Mouse (Mus musculus) forebrain, embryonic 10.5 days (tissue): Measurements from ENCODE around the gene Nup98. TPM values are rescaled to one million over a fixed set of nuclear protein-coding genes. Genes with fewer than 3 reads are reported as not detected.

Experiments used
- DNase-seq: peaks from one replicate; pipeline ENCODE4 v3.0.0-alpha.2; 2017; ENCODE audit warnings: low spot score; ENCODE audit errors: extremely low spot score
- H3K27ac ChIP-seq: fragments of 300-500 bp; sonication (generic); 2 replicates; pipeline ENCODE4 v1.5.1; 2016; ENCODE audit warnings: mild to moderate bottlenecking
- H3K27me3 ChIP-seq: fragments of 300-500 bp; sonication (generic); 2 replicates; pipeline ENCODE4 v1.6.1; 2016; ENCODE audit warnings: mild to moderate bottlenecking; ENCODE audit not compliant: poor library complexity, severe bottlenecking
- H3K36me3 ChIP-seq: fragments of 300-500 bp; sonication (generic); replicated peaks from 2 replicates; pipeline ENCODE4 v1.6.1; 2016; ENCODE audit warnings: mild to moderate bottlenecking, moderate library complexity
- H3K4me1 ChIP-seq: fragments of 300-500 bp; sonication (generic); 2 replicates; pipeline ENCODE4 v1.6.1; 2016
- H3K4me3 ChIP-seq: fragments of 300-500 bp; sonication (generic); 2 replicates; pipeline ENCODE4 v1.5.1; 2016; ENCODE audit warnings: mild to moderate bottlenecking, moderate library complexity
- H3K9me3 ChIP-seq: fragments of 300-500 bp; sonication (generic); 2 replicates; pipeline ENCODE4 v1.6.1; 2016; ENCODE audit warnings: mild to moderate bottlenecking, moderate library complexity
- WGBS: fragments of 180-500 bp; shearing (Covaris S2); methylation state at CpG from one replicate; pipeline ENCODE4 v1.1.7; 2016; 5-methylcytosine and 5-hydroxymethylcytosine counted together
- polyA plus RNA-seq: library from polyadenylated mRNA; unstranded; fragments of >200 nt; fragmentation: Nextera tagmentation; extraction: Ambion mirVana; gene quantifications from 2 replicates; pipeline ENCODE4 v1.2.1, GENCODE M21; 2016

Gene Nup98
- polyA plus RNA-seq, 1 experiment from 2014 or later, result 45.9 TPM

DNA sequence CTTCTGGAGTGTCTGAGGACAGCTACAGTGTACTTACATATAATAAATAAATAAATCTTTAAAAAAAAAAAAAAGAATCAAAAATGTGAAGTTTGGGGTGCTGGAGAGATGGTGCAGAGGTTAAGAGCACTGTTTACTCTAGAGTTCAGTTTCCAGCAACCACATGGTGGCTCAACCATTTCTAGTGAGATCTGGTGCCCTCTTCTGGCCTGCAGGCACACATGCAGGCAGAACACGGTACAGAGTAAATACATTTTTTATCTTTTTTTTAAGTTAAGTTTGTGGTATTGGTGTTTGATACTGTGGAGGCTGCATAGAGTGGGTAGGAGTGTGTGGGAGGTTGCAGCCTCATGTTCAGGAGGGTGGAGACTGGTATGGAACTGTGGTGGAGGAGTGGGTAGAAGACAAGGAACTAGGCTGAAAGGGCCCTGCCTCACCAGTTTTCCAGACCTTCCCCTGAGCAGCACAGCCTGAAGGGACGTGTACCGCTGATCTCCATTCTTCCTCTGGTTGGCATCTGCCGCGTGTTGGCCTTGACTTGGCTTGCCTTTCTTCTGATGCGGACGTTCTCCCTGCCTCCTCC is 133.2 kb downstream of the Nup98 start:
- Histone ChIP-seq H3K4me3 (no peak overlapping the region), H3K27me3 (no peaks in the 10 kb centered on the region), H3K9me3 (no peaks in the 10 kb centered on the region), H3K36me3 (peaks cover 98% of the 10 kb centered on the region), H3K27ac (no peak overlapping the region), H3K4me1 (no peaks in the 10 kb centered on the region)
- WGBS, result 86% methylated on average over 7 of the region's 7 CpGs
- DNase-seq, result no peak

Other genes with a start within 250 kb of the Nup98 start
- gene Il18bp, start 191.5 kb downstream of the Nup98 start, polyA plus RNA-seq, result 3.9 TPM in 2 replicates
- 31.1 and 34.2 TPM in 2 replicates for gene Rnf121, start 144.7 kb downstream of the Nup98 start, polyA plus RNA-seq
- 48.6 and 50.7 TPM in 2 replicates for gene Xndc1, start 144.7 kb downstream of the Nup98 start, polyA plus RNA-seq
- gene Xntrpc, start 144.5 kb downstream of the Nup98 start, polyA plus RNA-seq, result 1.9 TPM in 2 replicates
- gene Trpc2, start 127.1 kb downstream of the Nup98 start, polyA plus RNA-seq, result not detected in 2 replicates
- 0.57 and 1.3 TPM in 2 replicates for gene Art1, start 108.4 kb downstream of the Nup98 start, polyA plus RNA-seq
- 2.9 and 3.2 TPM in 2 replicates for gene Art5, start 100.7 kb downstream of the Nup98 start, polyA plus RNA-seq
- not detected in 2 replicates for gene Chrna10, start 93.3 kb downstream of the Nup98 start, polyA plus RNA-seq
- 54.7 and 55.0 TPM in 2 replicates for gene Pgap2, start within 50 bp of the Nup98 start, polyA plus RNA-seq
- gene Rhog, start 45.9 kb upstream of the Nup98 start, polyA plus RNA-seq, result 37.9 and 39.2 TPM in 2 replicates
- 11.6 and 11.7 TPM in 2 replicates for gene Stim1, start 57.6 kb upstream of the Nup98 start, polyA plus RNA-seq
- gene Rrm1, start 231.5 kb upstream of the Nup98 start, polyA plus RNA-seq, result 296 and 311 TPM in 2 replicates